Mouse (Mus musculus): ENCODE results near the gene Rnf20. TPM values are rescaled to one million over a fixed set of nuclear protein-coding genes. Genes with fewer than 3 reads are reported as not detected.

Gene Rnf20
- polyA plus RNA-seq, 1 experiment, result 17.3 TPM

DNA sequence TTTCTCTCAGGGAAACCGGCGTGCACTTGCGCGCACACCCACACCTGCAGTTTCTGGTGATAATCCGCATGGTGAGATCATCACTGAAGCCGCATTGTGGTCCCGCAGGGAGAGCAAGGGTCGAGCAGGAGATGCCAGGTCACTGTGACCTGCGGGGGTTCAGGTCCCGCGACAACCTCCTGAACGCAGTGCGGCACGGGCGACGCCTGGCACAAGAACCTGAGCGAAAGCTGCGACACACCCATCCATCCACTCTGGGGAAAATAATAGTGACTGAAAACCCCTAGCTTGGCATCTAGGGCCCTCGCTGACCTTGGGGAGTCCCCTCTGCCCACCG is 35.0 kb upstream of the Rnf20 start:
- Histone ChIP-seq H3K36me3 (ENCODE audit: control insufficient read depth, insufficient read depth) (no peaks in the 10 kb centered on the region), H3K79me2 (ENCODE audit: control insufficient read depth, insufficient read depth) (no peaks in the 10 kb centered on the region), H3K27me3 (ENCODE audit: control insufficient read depth, insufficient read depth, insufficient read length) (peaks cover 12% of the 10 kb centered on the region), H3ac (ENCODE audit: control insufficient read depth, insufficient read length, low read depth) (peak overlapping the region; percentile 34), H3K79me3 (ENCODE audit: low read depth) (no peaks in the 10 kb centered on the region), H3K4me3 (ENCODE audit: insufficient read depth, poor library complexity, severe bottlenecking) (no peak overlapping the region)
- TF ChIP-seq MAX (IDR thresholded peaks at IDR 0.05) (no peak), CTCF (IDR thresholded peaks at IDR 0.05; ENCODE audit: control insufficient read depth, insufficient read depth, insufficient read length) (no peak), MYOD1 (IDR thresholded peaks at IDR 0.05; ENCODE audit: control insufficient read depth, insufficient read length, low read depth) (no peak), USF1 (IDR thresholded peaks at IDR 0.05; ENCODE audit: low read depth) (no peak), MYOG (IDR thresholded peaks at IDR 0.05; ENCODE audit: control insufficient read depth, extremely low read depth, insufficient read length) (no peak), FOSL1 (IDR thresholded peaks at IDR 0.05; ENCODE audit: insufficient read depth, low read length, poor library complexity, severe bottlenecking) (no peak), CEBPB (IDR thresholded peaks at IDR 0.05; ENCODE audit: low read depth) (no peak)

DNA sequence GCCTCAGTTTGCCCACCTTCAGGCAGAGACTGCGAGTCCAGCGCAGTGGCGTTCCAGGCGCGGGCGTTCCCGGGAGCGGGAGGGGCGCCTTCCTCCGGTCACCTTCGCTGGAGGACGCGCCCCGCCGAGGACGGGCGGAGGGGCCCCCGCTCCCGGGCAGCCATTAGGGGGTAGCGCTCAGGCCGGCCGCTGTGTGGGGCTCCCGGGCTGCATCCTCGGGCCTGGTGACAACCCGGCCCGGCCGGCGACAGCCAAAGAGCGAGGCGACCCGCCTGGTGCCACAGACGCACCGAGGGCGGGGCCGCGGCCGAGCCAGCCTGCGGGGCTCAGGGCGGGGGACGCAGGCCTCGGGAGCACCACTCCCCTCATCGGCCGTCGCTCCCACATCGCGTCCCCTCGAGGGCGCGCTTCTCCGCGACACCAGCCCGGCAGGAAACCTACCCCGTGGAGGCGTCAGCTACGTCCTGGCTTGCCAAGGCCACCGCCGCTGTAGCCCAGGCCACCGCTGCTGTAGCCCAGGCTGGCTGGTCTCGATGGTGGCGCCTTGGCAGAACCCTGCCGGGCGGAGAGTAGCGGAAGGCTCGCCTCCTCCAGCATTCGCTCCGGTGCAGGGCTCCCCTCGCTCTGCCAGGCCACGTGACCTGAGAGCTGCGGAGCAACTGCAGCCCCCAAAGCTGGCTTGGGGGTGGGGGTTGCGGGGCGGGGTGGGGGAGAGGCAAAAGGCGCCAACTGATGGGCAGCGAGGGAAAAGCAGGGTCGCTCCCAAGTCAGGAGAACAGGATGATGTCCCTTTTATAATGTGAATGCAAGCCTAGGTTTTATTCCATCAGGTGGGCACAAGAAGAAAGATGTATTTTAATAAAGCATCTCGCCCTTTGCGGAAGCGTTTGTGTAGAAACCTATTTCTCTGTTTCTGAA is 34.4 kb upstream of the Rnf20 start, which contains the start of gene Tmem246:
TSS of gene Tmem246 (minus strand) at position 694 of the 918 bp plus-strand sequence.
- no peak for TF ChIP-seq FOSL1 (IDR thresholded peaks at IDR 0.05; ENCODE audit: insufficient read depth, low read length, poor library complexity, severe bottlenecking)
- TF ChIP-seq MYOG (IDR thresholded peaks at IDR 0.05; ENCODE audit: control insufficient read depth, extremely low read depth, insufficient read length), result no peak
- no peak for TF ChIP-seq USF1 (IDR thresholded peaks at IDR 0.05; ENCODE audit: low read depth)
- no peak for TF ChIP-seq MAX (IDR thresholded peaks at IDR 0.05)
- TF ChIP-seq CTCF (IDR thresholded peaks at IDR 0.05; ENCODE audit: control insufficient read depth, insufficient read depth, insufficient read length), result no peak
- TF ChIP-seq CEBPB (IDR thresholded peaks at IDR 0.05; ENCODE audit: low read depth), result no peak
- no peak for TF ChIP-seq MYOD1 (IDR thresholded peaks at IDR 0.05; ENCODE audit: control insufficient read depth, insufficient read length, low read depth)
- Histone ChIP-seq H3K36me3 (ENCODE audit: control insufficient read depth, insufficient read depth) (no peaks in the 10 kb centered on the region), H3K79me2 (ENCODE audit: control insufficient read depth, insufficient read depth) (no peaks in the 10 kb centered on the region)

GRCm38 (mm10) chr4:49603161-49603560 is 28.6 kb upstream of the Rnf20 start:
- Histone ChIP-seq H3K4me3 (ENCODE audit: insufficient read depth, poor library complexity, severe bottlenecking) (no peak overlapping the region), H3K79me3 (ENCODE audit: low read depth) (no peaks in the 10 kb centered on the region), H3K27me3 (ENCODE audit: control insufficient read depth, insufficient read depth, insufficient read length) (no peaks in the 10 kb centered on the region), H3K79me2 (ENCODE audit: control insufficient read depth, insufficient read depth) (no peaks in the 10 kb centered on the region), H3ac (ENCODE audit: control insufficient read depth, insufficient read length, low read depth) (no peak overlapping the region), H3K36me3 (ENCODE audit: control insufficient read depth, insufficient read depth) (no peaks in the 10 kb centered on the region)
- no peak for TF ChIP-seq USF1 (IDR thresholded peaks at IDR 0.05; ENCODE audit: low read depth)
- TF ChIP-seq FOSL1 (IDR thresholded peaks at IDR 0.05; ENCODE audit: insufficient read depth, low read length, poor library complexity, severe bottlenecking), result no peak
- TF ChIP-seq MYOG (IDR thresholded peaks at IDR 0.05; ENCODE audit: control insufficient read depth, extremely low read depth, insufficient read length), result no peak
- TF ChIP-seq CEBPB (IDR thresholded peaks at IDR 0.05; ENCODE audit: low read depth), result no peak
- no peak for TF ChIP-seq MYOD1 (IDR thresholded peaks at IDR 0.05; ENCODE audit: control insufficient read depth, insufficient read length, low read depth)
- TF ChIP-seq MAX (IDR thresholded peaks at IDR 0.05), result no peak
- TF ChIP-seq CTCF (IDR thresholded peaks at IDR 0.05; ENCODE audit: control insufficient read depth, insufficient read depth, insufficient read length), result no peak

More for the DNA sequence above, 34.4 kb upstream of the Rnf20 start, which contains the start of gene Tmem246:
- peak within 1 kb of the TSS; percentile 34 for H3ac ChIP-seq (ENCODE audit: control insufficient read depth, insufficient read length, low read depth)
- H3K79me3 ChIP-seq (ENCODE audit: low read depth), result no peaks in the 10 kb centered on the region
- H3K4me3 ChIP-seq (ENCODE audit: insufficient read depth, poor library complexity, severe bottlenecking), result no peak within 1 kb of the TSS
- peaks cover 12% of the 10 kb centered on the region for H3K27me3 ChIP-seq (ENCODE audit: control insufficient read depth, insufficient read depth, insufficient read length)

DNA sequence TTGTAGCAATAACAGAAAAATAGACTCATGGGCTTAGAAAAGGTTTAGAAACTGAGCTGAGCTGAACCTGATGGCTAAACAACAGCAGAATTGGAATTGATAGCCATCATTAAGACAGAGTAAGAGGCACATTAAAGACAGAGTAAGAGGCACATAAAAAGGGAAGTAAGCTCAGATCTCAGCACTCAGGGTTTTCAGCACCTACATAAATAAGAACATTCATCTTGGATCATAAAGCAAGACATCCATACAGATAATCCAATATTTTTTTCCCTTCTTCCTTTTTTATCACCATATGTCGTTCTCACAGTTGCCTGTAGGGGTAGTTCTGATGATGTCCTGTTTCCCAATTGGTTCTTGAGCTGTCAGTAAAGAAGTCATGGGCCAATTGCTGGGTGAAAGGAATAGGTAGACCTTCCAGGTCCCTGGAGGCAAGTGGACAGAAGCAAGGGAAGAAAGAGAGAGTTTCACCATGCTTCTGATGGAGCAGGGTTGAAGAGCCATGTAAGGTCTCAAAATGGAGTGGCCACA is 27.7 kb upstream of the Rnf20 start:
- no peaks in the 10 kb centered on the region for H3K79me2 ChIP-seq (ENCODE audit: control insufficient read depth, insufficient read depth)
- no peaks in the 10 kb centered on the region for H3K79me3 ChIP-seq (ENCODE audit: low read depth)
- no peak overlapping the region for H3ac ChIP-seq (ENCODE audit: control insufficient read depth, insufficient read length, low read depth)
- TF ChIP-seq CTCF (IDR thresholded peaks at IDR 0.05; ENCODE audit: control insufficient read depth, insufficient read depth, insufficient read length), result no peak
- TF ChIP-seq MYOD1 (IDR thresholded peaks at IDR 0.05; ENCODE audit: control insufficient read depth, insufficient read length, low read depth), result no peak
- no peak for TF ChIP-seq CEBPB (IDR thresholded peaks at IDR 0.05; ENCODE audit: low read depth)
- no peak for TF ChIP-seq FOSL1 (IDR thresholded peaks at IDR 0.05; ENCODE audit: insufficient read depth, low read length, poor library complexity, severe bottlenecking)
- TF ChIP-seq MAX (IDR thresholded peaks at IDR 0.05), result no peak
- TF ChIP-seq USF1 (IDR thresholded peaks at IDR 0.05; ENCODE audit: low read depth), result no peak
- no peak for TF ChIP-seq MYOG (IDR thresholded peaks at IDR 0.05; ENCODE audit: control insufficient read depth, extremely low read depth, insufficient read length)
- no peak overlapping the region for H3K4me3 ChIP-seq (ENCODE audit: insufficient read depth, poor library complexity, severe bottlenecking)
- no peaks in the 10 kb centered on the region for H3K36me3 ChIP-seq (ENCODE audit: control insufficient read depth, insufficient read depth)
- H3K27me3 ChIP-seq (ENCODE audit: control insufficient read depth, insufficient read depth, insufficient read length), result no peaks in the 10 kb centered on the region

- Histone ChIP-seq H3ac (ENCODE audit: control insufficient read depth, insufficient read length, low read depth) (no peak overlapping the region), H3K27me3 (ENCODE audit: control insufficient read depth, insufficient read depth, insufficient read length) (no peaks in the 10 kb centered on the region), H3K4me3 (ENCODE audit: insufficient read depth, poor library complexity, severe bottlenecking) (no peak overlapping the region), H3K79me2 (ENCODE audit: control insufficient read depth, insufficient read depth) (no peaks in the 10 kb centered on the region), H3K79me3 (ENCODE audit: low read depth) (no peaks in the 10 kb centered on the region), H3K36me3 (ENCODE audit: control insufficient read depth, insufficient read depth) (no peaks in the 10 kb centered on the region)
- no peak for TF ChIP-seq MYOG (IDR thresholded peaks at IDR 0.05; ENCODE audit: control insufficient read depth, extremely low read depth, insufficient read length)
Observed at GRCm38 (mm10) chr4:49604616-49605015, 27.2 kb upstream of the Rnf20 start.

Data from C2C12 (cell line).